Mouse (Mus musculus): ENCODE results near the gene Cryzl1.
"Not testable (repeated sequence)": the region's sequence is repeated elsewhere in the genome, so short reads cannot be mapped to it uniquely, and the experiment has no call there.

The Cryzl1 gene

GRCm38 (mm10) chr16:91645420-91645819 lies 83.4 kb downstream of the Cryzl1 start:
- DNase-seq (ENCODE audit: low read depth, low spot score): not testable (repeated sequence)

GRCm38 (mm10) chr16:91644901-91645300 lies 83.9 kb downstream of the Cryzl1 start:
- DNase-seq (ENCODE audit: low read depth, low spot score): no peak

DNA sequence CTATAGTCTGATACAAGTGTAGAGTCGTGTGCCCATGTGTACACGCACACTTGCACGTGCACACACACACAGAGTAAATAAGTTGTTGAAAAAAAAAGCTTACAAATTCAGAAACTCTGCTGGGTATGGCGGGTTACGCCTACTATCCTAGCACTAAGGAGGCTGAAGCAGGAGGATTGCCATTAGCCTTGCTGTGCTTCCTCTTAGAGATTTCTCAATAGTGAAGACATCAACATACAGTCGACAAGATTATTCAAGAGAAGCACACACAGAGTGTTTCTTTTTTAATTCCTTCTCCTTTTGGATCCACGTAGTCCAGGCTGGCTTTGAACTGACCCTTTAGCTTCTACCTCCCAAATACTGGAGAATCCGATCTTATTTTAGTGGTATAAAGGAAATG lies 88.6 kb downstream of the Cryzl1 start:
- DNase-seq (ENCODE audit: low read depth, low spot score): no peak

- DNase-seq (ENCODE audit: low read depth, low spot score): no peak
These were observed 89.1 kb downstream of the Cryzl1 start for GRCm38 (mm10) chr16:91639636-91640035.
